Mouse (Mus musculus) embryonic facial prominence, embryonic 12.5 days (tissue): ENCODE results near the gene Gm2916. TPM values are rescaled to one million over a fixed set of nuclear protein-coding genes. Genes with fewer than 3 reads are reported as not detected.
"Not testable (repeated sequence)": the region's sequence is repeated elsewhere in the genome, so short reads cannot be mapped to it uniquely, and the experiment has no call there.

Source experiments
- ATAC-seq: fragments of 200-750 bp; cut with Nextera tagmentation; 2 replicates; pipeline ENCODE4 v1.8.0; 2017; ENCODE audit not compliant: insufficient number of reproducible peaks, insufficient read depth, low FRiP score, low TSS enrichment
- H3K27ac ChIP-seq: fragments of 300-500 bp; sonication (generic); 2 replicates; pipeline ENCODE4 v1.5.1; 2016; ENCODE audit warnings: mild to moderate bottlenecking
- H3K27me3 ChIP-seq: fragments of 300-500 bp; sonication (generic); 2 replicates; pipeline ENCODE4 v1.6.1; 2016; ENCODE audit warnings: mild to moderate bottlenecking, moderate library complexity
- H3K36me3 ChIP-seq: fragments of 300-500 bp; sonication (generic); 2 replicates; pipeline ENCODE4 v1.6.1; 2016; ENCODE audit warnings: mild to moderate bottlenecking
- H3K4me1 ChIP-seq: fragments of 300-500 bp; sonication (generic); 2 replicates; pipeline ENCODE4 v1.6.1; 2016
- H3K4me2 ChIP-seq: fragments of 300-500 bp; sonication (generic); replicated peaks from 2 replicates; pipeline ENCODE4 v1.6.1; 2016; ENCODE audit warnings: mild to moderate bottlenecking, moderate library complexity
- H3K4me3 ChIP-seq: fragments of 300-500 bp; sonication (generic); 2 replicates; pipeline ENCODE4 v1.5.1; 2016; ENCODE audit warnings: mild to moderate bottlenecking
- H3K9ac ChIP-seq: fragments of 300-500 bp; sonication (generic); 2 replicates; pipeline ENCODE4 v1.6.1; 2016; ENCODE audit warnings: mild to moderate bottlenecking, moderate library complexity
- H3K9me3 ChIP-seq: fragments of 300-500 bp; sonication (generic); 2 replicates; pipeline ENCODE4 v1.6.1; 2016; ENCODE audit warnings: mild to moderate bottlenecking, moderate library complexity
- WGBS: fragments of 180-500 bp; shearing (Covaris S2); methylation state at CpG from one replicate; pipeline ENCODE4 v1.1.7; 2016; 5-methylcytosine and 5-hydroxymethylcytosine counted together
- polyA plus RNA-seq: library from polyadenylated mRNA; unstranded; fragments of >200 nt; fragmentation: Nextera tagmentation; extraction: Ambion mirVana; gene quantifications from 2 replicates; pipeline ENCODE4 v1.2.1, GENCODE M21; 2016

Gene Gm2916
- polyA plus RNA-seq: 0.13 and 0.15 TPM in 2 replicates

GRCm38 (mm10) chr14:3883872-3884271, at the start of gene Gm2916:
TSS of gene Gm2916 (plus strand) at chr14:3884172.
- not testable (repeated sequence) for H3K4me3 ChIP-seq, H3K4me1 ChIP-seq, H3K9me3 ChIP-seq, ATAC-seq, H3K4me2 ChIP-seq, H3K9ac ChIP-seq, H3K27me3 ChIP-seq, H3K27ac ChIP-seq, H3K36me3 ChIP-seq
- no CpG with 5 or more reads among the region's 1 CpGs for WGBS

- H3K36me3 ChIP-seq, H3K9me3 ChIP-seq, H3K4me2 ChIP-seq, H3K27ac ChIP-seq, H3K27me3 ChIP-seq, H3K4me3 ChIP-seq, ATAC-seq, H3K4me1 ChIP-seq, H3K9ac ChIP-seq: not testable (repeated sequence)
- no CpG with 5 or more reads among the region's 2 CpGs for WGBS
Measured at GRCm38 (mm10) chr14:3845945-3846344, 38.0 kb upstream of the Gm2916 start, which contains the start of gene Gm3033. TSS of gene Gm3033 (plus strand) at chr14:3846245.

- not testable (repeated sequence) for H3K9ac ChIP-seq, H3K36me3 ChIP-seq, ATAC-seq, H3K4me2 ChIP-seq, H3K27me3 ChIP-seq, H3K4me1 ChIP-seq, H3K27ac ChIP-seq, H3K4me3 ChIP-seq, H3K9me3 ChIP-seq
- 75% methylated on average over 1 of the region's 2 CpGs for WGBS
Measured at GRCm38 (mm10) chr14:3931456-3931855, 47.5 kb downstream of the Gm2916 start, which contains the start of gene Gm3029. TSS of gene Gm3029 (plus strand) at chr14:3931756.

GRCm38 (mm10) chr14:3963247-3963646, 79.3 kb downstream of the Gm2916 start, which contains the start of gene Gm3095:
TSS of gene Gm3095 (plus strand) at chr14:3963547.
- not testable (repeated sequence) for H3K4me1 ChIP-seq, H3K36me3 ChIP-seq, H3K9ac ChIP-seq, H3K27ac ChIP-seq, H3K9me3 ChIP-seq, H3K4me2 ChIP-seq, H3K4me3 ChIP-seq, ATAC-seq, H3K27me3 ChIP-seq
- no CpG with 5 or more reads among the region's 2 CpGs for WGBS

Other genes starting within 250 kb of the Gm2916 start
- not detected in 2 replicates for gene Gm3012, start 249.7 kb upstream of the Gm2916 start, polyA plus RNA-seq
- 2.0 and 2.3 TPM in 2 replicates for gene Gm3020, start 232.1 kb upstream of the Gm2916 start, polyA plus RNA-seq
- not detected in 2 replicates for gene Gm3043, start 195.4 kb upstream of the Gm2916 start, polyA plus RNA-seq
- 0.28 and 0.52 TPM in 2 replicates for gene Gm3002, start 74.1 kb upstream of the Gm2916 start, polyA plus RNA-seq
- gene Gm3033, start 37.9 kb upstream of the Gm2916 start, polyA plus RNA-seq: not detected in 2 replicates
- gene Gm3029, start 47.6 kb downstream of the Gm2916 start, polyA plus RNA-seq: not detected in 2 replicates
- gene Gm3095, start 79.4 kb downstream of the Gm2916 start, polyA plus RNA-seq: not detected in 2 replicates
- gene Gm3099, start 114.2 kb downstream of the Gm2916 start, polyA plus RNA-seq: not detected in 2 replicates
- gene Gm5796, start 139.8 kb downstream of the Gm2916 start, polyA plus RNA-seq: 0.50 and 0.81 TPM in 2 replicates
- gene Gm3115, start 199.9 kb downstream of the Gm2916 start, polyA plus RNA-seq: not detected in 2 replicates
- 1.1 TPM in 1 of 2 replicates, not detected in the other for gene Gm8108, start 226.4 kb downstream of the Gm2916 start, polyA plus RNA-seq